Mouse (Mus musculus) MEL (cell line): ENCODE results near the gene Hsf4. TPM values are rescaled to one million over a fixed set of nuclear protein-coding genes. Genes with fewer than 3 reads are reported as not detected.
A peak's percentile ranks its signal among the peaks of the same experiment; 100 is the strongest.

ENCODE experiments used
- DNase-seq: peaks from one replicate; pipeline ENCODE4 v3.0.0; 2011; ENCODE audit warnings: low read depth, low spot score
- H3K27ac ChIP-seq: 2 replicates; pipeline ENCODE4 v1.5.1; 2012; ENCODE audit warnings: low read depth, mild to moderate bottlenecking, control low read depth, low read length, moderate library complexity; ENCODE audit not compliant: control insufficient read depth
- H3K27me3 ChIP-seq, 2 experiments: fragments of 150-350 bp in 1 of 2; sonication (generic) in 1 of 2; 2 replicates each; pipeline ENCODE4 v1.6.1; 2012; ENCODE audit warnings: low read length in 2 of 2, mild to moderate bottlenecking in 2 of 2, improper control_type of control experiment in 1 of 2, moderate library complexity in 1 of 2; ENCODE audit not compliant: insufficient read depth in 2 of 2, control insufficient read depth in 1 of 2
- H3K36me3 ChIP-seq, 2 experiments: 2 replicates each; pipeline ENCODE4 v1.6.1; 2012 to 2014; ENCODE audit warnings: low read length in 2 of 2, improper control_type of control experiment in 1 of 2, inconsistent platforms in 1 of 2, mild to moderate bottlenecking in 1 of 2; ENCODE audit not compliant: insufficient read depth in 2 of 2, control insufficient read depth in 1 of 2
- H3K4me1 ChIP-seq, 2 experiments: fragments of 150-350 bp in 1 of 2; sonication (generic) in 1 of 2; 2 replicates each; pipeline ENCODE4 v1.6.1; 2012; ENCODE audit warnings: low read length in 2 of 2, improper control_type of control experiment in 1 of 2, mild to moderate bottlenecking in 1 of 2; ENCODE audit not compliant: insufficient read depth in 2 of 2, control insufficient read depth in 1 of 2
- H3K4me3 ChIP-seq, 2 experiments: fragments of 150-350 bp in 1 of 2; sonication (generic) in 1 of 2; 2 replicates each; pipeline ENCODE4 v1.5.1; 2012; ENCODE audit warnings: low read depth in 2 of 2, low read length in 2 of 2, mild to moderate bottlenecking in 2 of 2, moderate library complexity in 2 of 2, control low read depth in 1 of 2, improper control_type of control experiment in 1 of 2; ENCODE audit not compliant: control insufficient read depth in 1 of 2, insufficient read depth in 1 of 2
- H3K79me2 ChIP-seq: 2 replicates; pipeline ENCODE4 v1.6.1; 2012; ENCODE audit warnings: mild to moderate bottlenecking, low read length, moderate library complexity; ENCODE audit not compliant: control insufficient read depth, poor library complexity, insufficient read depth
- H3K9ac ChIP-seq: 2 replicates; pipeline ENCODE4 v1.6.1; 2012; ENCODE audit warnings: low read depth, mild to moderate bottlenecking, control low read depth, low read length, moderate library complexity; ENCODE audit not compliant: control insufficient read depth, poor library complexity, severe bottlenecking
- H3K9me3 ChIP-seq: fragments of 150-350 bp; sonication (generic); replicated peaks from 2 replicates; pipeline ENCODE4 v1.6.1; 2012; ENCODE audit warnings: mild to moderate bottlenecking, low read length, improper control_type of control experiment, moderate library complexity; ENCODE audit not compliant: insufficient read depth
- E2F4 ChIP-seq: IDR thresholded peaks from 2 replicates; pipeline ENCODE4 v1.6.1; 2011; ENCODE audit warnings: low read depth, low read length, improper control_type of control experiment, borderline replicate concordance
- ETS1 ChIP-seq: IDR thresholded peaks from 2 replicates; pipeline ENCODE4 v1.6.1; 2012; ENCODE audit warnings: low read depth, mild to moderate bottlenecking, inconsistent platforms, low read length, improper control_type of control experiment, moderate library complexity
- GATA1 ChIP-seq: IDR thresholded peaks from 2 replicates; pipeline ENCODE4 v1.6.1; 2011; ENCODE audit warnings: low read depth, low read length, improper control_type of control experiment
- MAX ChIP-seq: IDR thresholded peaks from 2 replicates; pipeline ENCODE4 v1.6.1; 2011; ENCODE audit warnings: low read length, improper control_type of control experiment
- MEF2A ChIP-seq: IDR thresholded peaks from 2 replicates; pipeline ENCODE4 v1.6.1; 2014; ENCODE audit warnings: low read depth, mild to moderate bottlenecking, inconsistent platforms, low read length, improper control_type of control experiment; ENCODE audit not compliant: poor library complexity, insufficient replicate concordance, severe bottlenecking; ENCODE audit errors: extremely low read depth
- MXI1 ChIP-seq: IDR thresholded peaks from 2 replicates; pipeline ENCODE4 v1.6.1; 2011; ENCODE audit warnings: mild to moderate bottlenecking, low read depth, low read length, improper control_type of control experiment
- MYC ChIP-seq: IDR thresholded peaks from 2 replicates; pipeline ENCODE4 v1.6.1; 2011; ENCODE audit warnings: low read depth, mild to moderate bottlenecking, low read length, improper control_type of control experiment, moderate library complexity
- NELFE ChIP-seq: IDR thresholded peaks from 2 replicates; pipeline ENCODE4 v1.6.1; 2011; ENCODE audit warnings: low read depth, low read length, improper control_type of control experiment
- NRF1 ChIP-seq: IDR thresholded peaks from 2 replicates; pipeline ENCODE4 v1.6.1; 2014; ENCODE audit warnings: low read depth, mild to moderate bottlenecking, inconsistent platforms, low read length, improper control_type of control experiment, moderate library complexity; ENCODE audit not compliant: poor library complexity, insufficient read depth, severe bottlenecking
- POLR2AphosphoS2 ChIP-seq: IDR thresholded peaks from 2 replicates; pipeline ENCODE4 v1.6.1; 2011; ENCODE audit warnings: low read length, improper control_type of control experiment
- POLR2AphosphoS5 ChIP-seq: IDR thresholded peaks from 2 replicates; pipeline ENCODE4 v1.6.1; 2012; ENCODE audit warnings: low read depth, borderline replicate concordance, mild to moderate bottlenecking, inconsistent platforms, low read length, moderate library complexity, mixed read lengths
- RCOR1 ChIP-seq: IDR thresholded peaks from 2 replicates; pipeline ENCODE4 v1.6.1; 2012; ENCODE audit warnings: low read depth, mild to moderate bottlenecking, inconsistent platforms, low read length, improper control_type of control experiment
- SIN3A ChIP-seq: IDR thresholded peaks from 2 replicates; pipeline ENCODE4 v1.6.1; 2012; ENCODE audit warnings: low read length, improper control_type of control experiment, inconsistent platforms
- SMC3 ChIP-seq: IDR thresholded peaks from 2 replicates; pipeline ENCODE4 v1.6.1; 2011; ENCODE audit warnings: low read depth, low read length, improper control_type of control experiment
- TBP ChIP-seq: IDR thresholded peaks from 2 replicates; pipeline ENCODE4 v1.8.0; 2011; ENCODE audit warnings: low read depth, low read length, improper control_type of control experiment
- TCF12 ChIP-seq: IDR thresholded peaks from 2 replicates; pipeline ENCODE4 v1.6.1; 2014; ENCODE audit warnings: low read depth, mild to moderate bottlenecking, inconsistent platforms, low read length, improper control_type of control experiment, moderate library complexity
- USF1 ChIP-seq: IDR thresholded peaks from 2 replicates; pipeline ENCODE4 v1.6.1; 2014; ENCODE audit warnings: low read depth, mild to moderate bottlenecking, inconsistent platforms, low read length, improper control_type of control experiment, moderate library complexity
- ZC3H11A ChIP-seq: IDR thresholded peaks from 2 replicates; pipeline ENCODE4 v1.6.1; 2012; ENCODE audit warnings: low read depth, mild to moderate bottlenecking, inconsistent platforms, low read length, improper control_type of control experiment
- ZMIZ1 ChIP-seq: IDR thresholded peaks from 2 replicates; pipeline ENCODE4 v1.6.1; 2012; ENCODE audit warnings: low read depth, mild to moderate bottlenecking, inconsistent platforms, low read length, improper control_type of control experiment, moderate library complexity
- ZNF384 ChIP-seq: IDR thresholded peaks from 2 replicates; pipeline ENCODE4 v1.6.1; 2012; ENCODE audit warnings: low read depth, mild to moderate bottlenecking, inconsistent platforms, low read length, improper control_type of control experiment
- polyA plus RNA-seq, 2 experiments: library from polyadenylated mRNA; stranded (reverse) in 1 of 2; unstranded in 1 of 2; fragments of >175 nt in 1 of 2; fragments of >200 nt in 1 of 2; gene quantifications; 2 replicates each; pipeline versions ENCODE4 v1.2.1 to v1.2.4; 2012; ENCODE audit warnings: low replicate concordance in 2 of 2, low read depth in 1 of 2; ENCODE audit not compliant: insufficient read length in 2 of 2, insufficient read depth in 1 of 2, missing spikeins in 1 of 2
- total RNA-seq: library from RNA; depleted of rRNA; stranded (reverse); fragments of 300-350 nt; gene quantifications from 2 replicates; pipeline ENCODE4 v1.2.3, GENCODE M21; 2012

Hsf4 gene
- total and polyA plus RNA-seq, 3 experiments = 1.7 to 7.1 TPM; not detected in 1

GRCm38 (mm10) chr8:105252680-105253537 lies 16.7 kb upstream of the Hsf4 start:
- DNase-seq = peak; percentile 47
- H3K36me3 ChIP-seq = peaks cover under 1 to 13% of the 10 kb centered on the region in 2 experiments; a peak in 3 of 4 replicates
- TF ChIP-seq MEF2A (no peak), MYC (no peak), ETS1 (no peak), RCOR1 (no peak), ZMIZ1 (no peak), MXI1 (peak; percentile 59), GATA1 (peak; percentile 56), MAX (no peak; the same call in 1 of the 2 replicates)
- TF ChIP-seq, all 39 proteins: peak for 2
- Histone ChIP-seq H3K4me1 (peaks cover 2 to 14% of the 10 kb centered on the region in 2 experiments; a peak in 3 of 4 replicates), H3K79me2 (no peaks in the 10 kb centered on the region; the same call in 1 of the 2 replicates), H3K4me3 (no peak overlapping the region), H3K9ac (no peak overlapping the region), H3K27me3 (no peaks in the 10 kb centered on the region), H3K27ac (no peak overlapping the region), H3K9me3 (no peaks in the 10 kb centered on the region)

- no peak overlapping the region for H3K9ac ChIP-seq
- peaks cover 2 to 14% of the 10 kb centered on the region in 2 experiments; a peak in 3 of 4 replicates for H3K4me1 ChIP-seq
- H3K9me3 ChIP-seq = no peaks in the 10 kb centered on the region
- no peak for TF ChIP-seq TBP
- no peak for TF ChIP-seq NRF1
- no peak for TF ChIP-seq ZC3H11A
- no peak for TF ChIP-seq E2F4
- TF ChIP-seq GATA1 = no peak
- no peak for TF ChIP-seq POLR2AphosphoS2
- no peak for TF ChIP-seq ZMIZ1
- TF ChIP-seq SIN3A = no peak
- TF ChIP-seq MYC = no peak
- no peak for TF ChIP-seq POLR2AphosphoS5
- no peak for TF ChIP-seq MAX
- TF ChIP-seq NELFE = no peak
- TF ChIP-seq SMC3 = no peak
- no peak for TF ChIP-seq TCF12
- TF ChIP-seq USF1 = no peak
- TF ChIP-seq ZNF384 = no peak
- TF ChIP-seq, all 39 proteins: peak for 0
- H3K27ac ChIP-seq = no peak overlapping the region
- H3K27me3 ChIP-seq = no peaks in the 10 kb centered on the region
- no peaks in the 10 kb centered on the region; the same call in 1 of the 2 replicates for H3K79me2 ChIP-seq
- H3K36me3 ChIP-seq = peaks cover 0 to 13% of the 10 kb centered on the region in 2 experiments; a peak in 3 of 4 replicates
- DNase-seq = no peak
- no peak overlapping the region for H3K4me3 ChIP-seq
Measured at GRCm38 (mm10) chr8:105253766-105254151, 15.8 kb upstream of the Hsf4 start.
